Mouse (Mus musculus) heart, postnatal 0 days (tissue): ENCODE data around the gene Gdf5.

Experiments
- CTCF ChIP-seq: IDR thresholded peaks from 2 replicates; pipeline ENCODE4 v1.5.1; 2016; ENCODE audit warnings: antibody characterized with exemption, control low read depth, low read depth
- EP300 ChIP-seq: IDR thresholded peaks from 2 replicates; pipeline ENCODE4 v1.6.1; 2016; ENCODE audit warnings: antibody characterized with exemption, low read depth

GRCm38 (mm10) chr2:155902989-155903631, 42.1 kb downstream of the Gdf5 start:
- no peak for TF ChIP-seq CTCF
- no peak for TF ChIP-seq EP300
